Mouse (Mus musculus): Measurements from ENCODE around the gene F2r. TPM values are rescaled to one million over a fixed set of nuclear protein-coding genes. Genes with fewer than 3 reads are reported as not detected.

F2r gene
- polyA plus RNA-seq, 1 experiment from 2014 or later, result 92.3 TPM

- ATAC-seq, result no peak
- no peak overlapping the region for H3K9ac ChIP-seq
- H3K27ac ChIP-seq, result no peak overlapping the region
- 84% methylated on average over 7 of the region's 7 CpGs for WGBS
- no peaks in the 10 kb centered on the region for H3K27me3 ChIP-seq
- H3K4me1 ChIP-seq, result peaks cover 15% of the 10 kb centered on the region
- no peak overlapping the region for H3K4me3 ChIP-seq
- peaks cover 27% of the 10 kb centered on the region; the same call in 1 of the 2 replicates for H3K36me3 ChIP-seq (ENCODE audit: poor library complexity, severe bottlenecking)
- H3K4me2 ChIP-seq, result no peak overlapping the region
- H3K9me3 ChIP-seq (replicated peaks), result no peaks in the 10 kb centered on the region
Measured at GRCm38 (mm10) chr13:95643740-95644139, 25.5 kb upstream of the F2r start.

DNA sequence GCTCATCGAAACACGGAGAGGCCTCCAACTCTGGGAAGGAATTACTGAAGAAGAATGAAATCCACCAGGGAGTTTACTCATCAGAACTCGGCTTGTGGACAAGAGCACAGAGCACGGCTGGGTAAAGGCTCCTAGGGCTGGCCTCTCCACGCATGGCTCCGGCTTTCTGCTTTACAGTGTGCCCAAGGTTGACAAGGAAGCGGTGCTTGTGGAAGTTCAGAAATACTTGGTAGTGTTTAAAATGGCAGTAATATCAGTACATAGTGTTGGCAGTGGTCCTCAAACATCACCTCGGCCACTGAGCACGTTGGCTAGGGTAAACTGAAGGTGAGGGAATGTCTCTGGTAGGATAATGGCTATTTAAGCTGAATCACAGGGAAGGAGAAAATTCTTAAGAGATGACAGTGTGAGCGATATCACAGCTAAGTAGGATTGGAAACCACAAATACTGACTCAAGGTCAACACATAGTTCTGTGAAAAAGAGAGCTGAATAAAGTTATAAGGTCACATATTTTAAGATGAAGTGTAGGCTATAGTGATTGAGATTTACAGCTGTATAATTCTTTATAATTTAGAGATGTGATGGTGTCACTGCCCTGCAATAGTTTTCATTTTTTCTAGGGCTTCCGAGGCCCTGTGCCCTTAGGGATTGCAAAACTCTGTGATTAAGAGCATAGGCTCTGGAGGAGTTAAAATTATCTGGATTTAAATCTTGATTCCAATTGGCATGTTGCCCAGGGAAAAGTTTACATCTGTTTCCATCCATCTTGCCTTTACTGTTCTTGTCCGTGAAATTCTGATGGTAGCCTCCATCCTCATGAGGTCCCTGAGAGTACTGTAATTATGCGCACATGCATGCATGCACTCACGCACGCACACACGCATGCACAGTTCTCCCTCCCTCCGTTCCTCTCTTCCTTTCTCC, 23.0 kb upstream of the F2r start:
- peaks cover 19% of the 10 kb centered on the region for H3K4me1 ChIP-seq
- peaks cover 21% of the 10 kb centered on the region; the same call in 1 of the 2 replicates for H3K36me3 ChIP-seq (ENCODE audit: poor library complexity, severe bottlenecking)
- no peak overlapping the region for H3K4me3 ChIP-seq
- H3K9ac ChIP-seq, result no peak overlapping the region
- no peak overlapping the region for H3K27ac ChIP-seq
- no peak for ATAC-seq
- WGBS, result 92% methylated on average over 17 of the region's 17 CpGs
- no peaks in the 10 kb centered on the region for H3K9me3 ChIP-seq (replicated peaks)
- H3K4me2 ChIP-seq, result no peak overlapping the region
- H3K27me3 ChIP-seq, result no peaks in the 10 kb centered on the region

DNA sequence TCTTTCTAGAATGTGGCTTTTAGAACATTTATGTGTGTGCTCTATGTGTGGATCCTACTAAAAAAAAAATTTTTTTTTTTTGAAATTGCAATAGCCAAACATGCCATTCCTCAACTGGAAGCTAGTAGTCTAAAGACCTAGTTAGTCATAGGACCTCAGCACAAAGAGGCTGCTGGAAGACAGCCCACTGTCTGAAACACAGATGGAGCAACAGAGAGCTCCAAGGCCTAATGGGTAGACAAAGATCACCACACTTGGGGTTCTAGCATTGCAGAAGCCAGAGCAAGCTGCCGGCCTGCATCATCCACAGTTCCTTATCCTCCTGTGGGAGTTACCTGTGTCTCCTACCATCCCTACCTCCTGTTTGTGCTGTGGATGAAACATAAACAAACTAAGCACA, 22.1 kb upstream of the F2r start:
- Histone ChIP-seq H3K4me3 (no peak overlapping the region), H3K36me3 (ENCODE audit: poor library complexity, severe bottlenecking) (peaks cover 13% of the 10 kb centered on the region; the same call in 1 of the 2 replicates), H3K27ac (no peak overlapping the region), H3K27me3 (no peaks in the 10 kb centered on the region), H3K4me1 (peaks cover 19% of the 10 kb centered on the region), H3K4me2 (no peak overlapping the region), H3K9me3 (replicated peaks) (no peaks in the 10 kb centered on the region), H3K9ac (no peak overlapping the region)
- WGBS, result 94% methylated on average over 1 of the region's 1 CpGs
- no peak for ATAC-seq

GRCm38 (mm10) chr13:95639336-95640116, 21.2 kb upstream of the F2r start:
- Histone ChIP-seq H3K9ac (0 out of 2 replicates have a peak overlapping the region, but pooled peaks have one; percentile 12), H3K4me1 (peaks cover 19% of the 10 kb centered on the region)

GRCm38 (mm10) chr13:95638894-95639293, 20.6 kb upstream of the F2r start:
- WGBS, result 42% methylated on average over 5 of the region's 5 CpGs
- no peaks in the 10 kb centered on the region for H3K27me3 ChIP-seq

More at GRCm38 (mm10) chr13:95639336-95640116, 21.2 kb upstream of the F2r start:
- ATAC-seq, result peak; percentile 82
- Histone ChIP-seq H3K9me3 (replicated peaks) (no peaks in the 10 kb centered on the region), H3K27me3 (no peaks in the 10 kb centered on the region), H3K27ac (peak overlapping the region; percentile 57; the same call in 1 of the 2 replicates), H3K4me2 (no peak overlapping the region), H3K4me3 (no peak overlapping the region), H3K36me3 (ENCODE audit: poor library complexity, severe bottlenecking) (peaks cover 10% of the 10 kb centered on the region; the same call in 1 of the 2 replicates)
- 57% methylated on average over 15 of the region's 15 CpGs for WGBS

GRCm38 (mm10) chr13:95637737-95638136, 19.4 kb upstream of the F2r start:
- Histone ChIP-seq H3K4me3 (no peak overlapping the region), H3K4me2 (no peak overlapping the region), H3K36me3 (ENCODE audit: poor library complexity, severe bottlenecking) (peaks cover 10% of the 10 kb centered on the region; the same call in 1 of the 2 replicates), H3K27ac (no peak overlapping the region), H3K4me1 (peaks cover 17% of the 10 kb centered on the region), H3K9me3 (replicated peaks) (no peaks in the 10 kb centered on the region), H3K9ac (no peak overlapping the region), H3K27me3 (no peaks in the 10 kb centered on the region)
- no peak for ATAC-seq
- WGBS, result 90% methylated on average over 10 of the region's 10 CpGs

More at GRCm38 (mm10) chr13:95638894-95639293, 20.6 kb upstream of the F2r start:
- no peak overlapping the region for H3K4me3 ChIP-seq
- no peak for ATAC-seq
- peaks cover 10% of the 10 kb centered on the region; the same call in 1 of the 2 replicates for H3K36me3 ChIP-seq (ENCODE audit: poor library complexity, severe bottlenecking)
- H3K27ac ChIP-seq, result peak overlapping the region; percentile 49; the same call in 1 of the 2 replicates
- H3K9ac ChIP-seq, result 0 out of 2 replicates have a peak overlapping the region, but pooled peaks have one; percentile 12
- peaks cover 19% of the 10 kb centered on the region for H3K4me1 ChIP-seq
- no peak overlapping the region for H3K4me2 ChIP-seq
- H3K9me3 ChIP-seq (replicated peaks), result no peaks in the 10 kb centered on the region

GRCm38 (mm10) chr13:95635301-95635700, 17.0 kb upstream of the F2r start:
- H3K9me3 ChIP-seq (replicated peaks), result no peaks in the 10 kb centered on the region
- WGBS, result 89% methylated on average over 12 of the region's 12 CpGs

GRCm38 (mm10) chr13:95634451-95634850, 16.2 kb upstream of the F2r start:
- ATAC-seq, result no peak
- H3K4me3 ChIP-seq, result no peak overlapping the region
- peaks cover 12% of the 10 kb centered on the region for H3K4me1 ChIP-seq
- H3K4me2 ChIP-seq, result no peak overlapping the region
- no peak overlapping the region for H3K27ac ChIP-seq
- no peaks in the 10 kb centered on the region for H3K9me3 ChIP-seq (replicated peaks)
- H3K36me3 ChIP-seq (ENCODE audit: poor library complexity, severe bottlenecking), result peaks cover 18% of the 10 kb centered on the region; the same call in 1 of the 2 replicates
- H3K9ac ChIP-seq, result no peak overlapping the region
- H3K27me3 ChIP-seq, result no peaks in the 10 kb centered on the region
- 71% methylated on average over 2 of the region's 2 CpGs for WGBS

More at GRCm38 (mm10) chr13:95635301-95635700, 17.0 kb upstream of the F2r start:
- Histone ChIP-seq H3K27ac (no peak overlapping the region), H3K27me3 (no peaks in the 10 kb centered on the region), H3K4me2 (no peak overlapping the region), H3K4me1 (peaks cover 17% of the 10 kb centered on the region), H3K4me3 (no peak overlapping the region), H3K9ac (no peak overlapping the region), H3K36me3 (ENCODE audit: poor library complexity, severe bottlenecking) (peaks cover 12% of the 10 kb centered on the region; the same call in 1 of the 2 replicates)
- ATAC-seq, result no peak

- H3K4me1 ChIP-seq, result 0 out of 2 replicates have a peak, but pooled peaks cover 1% of the 10 kb centered on the region
- no peak overlapping the region for H3K9ac ChIP-seq
- peaks cover 23% of the 10 kb centered on the region; the same call in 1 of the 2 replicates for H3K36me3 ChIP-seq (ENCODE audit: poor library complexity, severe bottlenecking)
- no peak overlapping the region for H3K27ac ChIP-seq
- no peak for ATAC-seq
- no peaks in the 10 kb centered on the region for H3K27me3 ChIP-seq
- WGBS, result 91% methylated on average over 2 of the region's 2 CpGs
- H3K4me2 ChIP-seq, result no peak overlapping the region
- no peaks in the 10 kb centered on the region for H3K9me3 ChIP-seq (replicated peaks)
- H3K4me3 ChIP-seq, result no peak overlapping the region
Measured at GRCm38 (mm10) chr13:95633384-95633783, 15.1 kb upstream of the F2r start.

DNA sequence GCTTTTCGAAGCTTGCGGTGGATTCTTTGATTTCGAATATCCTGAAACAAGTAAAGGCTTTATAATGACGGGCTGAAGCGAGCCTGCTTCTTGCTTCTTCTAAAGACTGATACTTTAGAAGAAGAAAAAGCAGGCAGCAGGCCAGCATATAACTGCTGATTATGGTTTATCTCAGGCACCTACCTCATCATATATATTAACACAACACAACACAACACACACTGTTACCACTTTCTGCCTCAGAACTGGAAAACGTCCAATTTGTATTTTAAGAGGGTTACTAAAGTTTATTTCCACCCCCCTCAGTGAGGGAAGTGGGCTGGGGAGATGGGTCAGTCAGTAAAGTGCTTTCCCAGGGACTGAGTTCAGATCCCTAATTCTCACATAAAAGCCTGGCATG, 13.9 kb upstream of the F2r start:
- no peaks in the 10 kb centered on the region for H3K4me1 ChIP-seq
- H3K4me2 ChIP-seq, result no peak overlapping the region
- no peak overlapping the region for H3K27ac ChIP-seq
- H3K9me3 ChIP-seq (replicated peaks), result no peaks in the 10 kb centered on the region
- no peaks in the 10 kb centered on the region for H3K27me3 ChIP-seq
- H3K4me3 ChIP-seq, result no peak overlapping the region
- 91% methylated on average over 6 of the region's 6 CpGs for WGBS
- ATAC-seq, result no peak
- no peak overlapping the region for H3K9ac ChIP-seq
- peaks cover 23% of the 10 kb centered on the region; the same call in 1 of the 2 replicates for H3K36me3 ChIP-seq (ENCODE audit: poor library complexity, severe bottlenecking)

GRCm38 (mm10) chr13:95630747-95631146, 12.5 kb upstream of the F2r start:
- no peak overlapping the region for H3K4me3 ChIP-seq
- no peak overlapping the region for H3K9ac ChIP-seq

More at GRCm38 (mm10) chr13:95630747-95631146, 12.5 kb upstream of the F2r start:
- no peak overlapping the region for H3K4me2 ChIP-seq
- WGBS, result 90% methylated on average over 2 of the region's 2 CpGs
- H3K9me3 ChIP-seq (replicated peaks), result no peaks in the 10 kb centered on the region
- peaks cover 23% of the 10 kb centered on the region; the same call in 1 of the 2 replicates for H3K36me3 ChIP-seq (ENCODE audit: poor library complexity, severe bottlenecking)
- H3K27ac ChIP-seq, result no peak overlapping the region
- H3K4me1 ChIP-seq, result no peaks in the 10 kb centered on the region
- no peaks in the 10 kb centered on the region for H3K27me3 ChIP-seq
- ATAC-seq, result no peak
